Mouse (Mus musculus): ENCODE measurements around the gene Mef2d.

- TF ChIP-seq ZNF384 (IDR thresholded peaks at IDR 0.05; ENCODE audit: low read depth, low read length) = no peak
- no peak for TF ChIP-seq ZC3H11A (IDR thresholded peaks at IDR 0.05; ENCODE audit: borderline replicate concordance, low read depth, low read length)
- TF ChIP-seq CHD2 (IDR thresholded peaks at IDR 0.05; ENCODE audit: low read depth, low read length) = no peak
These were observed 65.4 kb downstream of the Mef2d start for GRCm38 (mm10) chr3:88207451-88208100.
